Mouse (Mus musculus) liver, adult 2 months (tissue): ENCODE data around the gene Aatf.

Source experiments
- CTCF ChIP-seq: fragments of 200-500 bp; IDR thresholded peaks from 2 replicates; pipeline ENCODE4 v1.5.1; 2011; ENCODE audit warnings: low read depth, low read length, control low read depth
- POLR2A ChIP-seq: fragments of 200-500 bp; IDR thresholded peaks from 2 replicates; pipeline ENCODE4 v1.6.1; 2011; ENCODE audit warnings: low read length, control low read depth; ENCODE audit not compliant: insufficient read depth; ENCODE audit errors: extremely low read depth

- TF ChIP-seq POLR2A (no peak), CTCF (no peak)
Measured at GRCm38 (mm10) chr11:84464571-84464970, 48.8 kb downstream of the Aatf start.
